Mouse (Mus musculus): Measurements from ENCODE around the gene Bcl2l13. TPM values are rescaled to one million over a fixed set of nuclear protein-coding genes. Genes with fewer than 3 reads are reported as not detected.
A peak's percentile ranks its signal among the peaks of the same experiment; 100 is the strongest.

The Bcl2l13 gene
- polyA plus RNA-seq, 1 experiment from 2014 or later: 23.4 TPM

DNA sequence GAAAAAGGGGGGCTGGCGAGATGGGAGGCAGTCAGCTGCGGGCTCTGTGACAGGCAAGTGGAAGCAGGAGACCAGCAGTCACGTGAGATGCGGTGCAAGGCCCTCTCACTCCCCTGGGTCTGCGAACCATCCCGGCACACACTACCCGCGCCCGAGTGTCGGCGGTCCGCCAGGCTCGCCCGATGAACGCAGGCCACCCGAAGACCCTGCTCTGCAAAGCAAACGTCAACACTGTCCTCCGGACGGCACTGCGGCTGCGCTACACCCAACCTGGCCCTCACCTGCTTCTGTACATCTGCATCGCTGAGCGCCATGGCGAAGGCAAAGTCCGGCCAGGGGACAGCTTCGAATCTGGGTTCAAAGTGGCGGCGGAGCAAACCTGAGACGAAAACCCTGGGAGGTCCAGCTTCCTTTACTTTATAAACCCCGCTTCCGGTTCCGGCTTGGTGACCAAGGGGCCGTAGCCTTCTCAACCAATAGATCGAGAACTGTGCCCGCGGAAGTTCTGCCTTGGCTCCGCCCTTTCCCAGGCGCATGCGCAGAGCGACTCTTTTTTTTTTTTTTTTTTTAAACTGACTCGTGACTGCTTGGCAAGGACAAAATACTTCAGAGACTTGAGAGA lies 13.6 kb upstream of the Bcl2l13 start, which contains the start of gene Atp6v1e1:
Gene Atp6v1e1 (minus strand): TSS at position 487 of the 622 bp plus-strand sequence.
- peak within 1 kb of the TSS; percentile 96 for H3K4me3 ChIP-seq (ENCODE audit: low read depth, low read length)
- H3K4me1 ChIP-seq (ENCODE audit: control insufficient read depth, insufficient read depth, low read length): peaks cover 24% of the 10 kb centered on the region
- no peaks in the 10 kb centered on the region for H3K27me3 ChIP-seq (ENCODE audit: control insufficient read depth, insufficient read depth, low read depth, low read length)
- peak within 1 kb of the TSS; percentile 86 for H3K9ac ChIP-seq (ENCODE audit: low read depth, low read length)
- peak within 1 kb of the TSS; percentile 89 for H3K27ac ChIP-seq (ENCODE audit: low read length)
- no peaks in the 10 kb centered on the region for H3K9me3 ChIP-seq (replicated peaks; ENCODE audit: control insufficient read depth, low read length, poor library complexity, severe bottlenecking)
- peaks cover 10% of the 10 kb centered on the region for H3K36me3 ChIP-seq (ENCODE audit: control insufficient read depth, insufficient read depth, low read length)
- WGBS: under 1% methylated on average over 41 of the region's 41 CpGs
- peak within 1 kb of the TSS; percentile 74 for H3K4me2 ChIP-seq (ENCODE audit: low read length)
- ATAC-seq: peak; percentile 97

DNA sequence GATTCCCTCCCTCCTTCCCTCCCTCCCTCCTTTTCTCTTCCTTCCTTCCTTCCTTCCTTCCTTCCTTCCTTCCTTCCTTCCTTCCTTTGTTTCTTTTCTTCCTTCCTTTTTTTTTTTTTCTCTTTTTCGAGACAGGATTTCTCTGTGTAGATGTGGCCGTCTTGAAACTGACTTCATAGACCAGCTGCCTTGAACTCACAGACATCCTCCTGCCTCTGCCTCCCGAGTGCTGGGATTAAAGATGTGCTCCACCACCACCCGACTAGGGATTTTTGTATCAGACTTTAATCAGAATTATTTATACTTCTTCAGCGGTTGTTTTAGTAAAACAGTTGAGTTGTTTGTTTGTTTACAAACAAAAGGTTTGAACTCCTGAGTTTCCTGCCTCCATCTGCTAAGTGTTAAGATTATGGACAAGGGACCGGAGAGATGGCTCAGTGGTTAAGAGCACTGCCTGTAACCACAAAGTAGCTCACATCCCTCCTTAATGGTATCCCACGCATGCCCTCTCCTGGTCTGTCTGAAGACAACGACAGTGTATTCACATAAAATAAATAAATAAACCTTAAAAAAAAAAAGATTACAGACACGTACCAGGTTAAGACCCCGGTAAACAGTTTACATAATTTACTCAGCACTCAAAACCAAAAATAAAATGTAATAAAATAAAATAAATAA lies 12.9 kb upstream of the Bcl2l13 start:
- no peak overlapping the region for H3K9ac ChIP-seq (ENCODE audit: low read depth, low read length)
- H3K36me3 ChIP-seq (ENCODE audit: control insufficient read depth, insufficient read depth, low read length): peaks cover 5% of the 10 kb centered on the region
- peak overlapping the region; percentile 49 for H3K4me2 ChIP-seq (ENCODE audit: low read length)
- ATAC-seq: peak; percentile 44; the same call in 1 of the 2 replicates
- H3K27ac ChIP-seq (ENCODE audit: low read length): peak overlapping the region; percentile 58
- peak overlapping the region; percentile 96 for H3K4me3 ChIP-seq (ENCODE audit: low read depth, low read length)
- H3K4me1 ChIP-seq (ENCODE audit: control insufficient read depth, insufficient read depth, low read length): peaks cover 24% of the 10 kb centered on the region
- H3K27me3 ChIP-seq (ENCODE audit: control insufficient read depth, insufficient read depth, low read depth, low read length): no peaks in the 10 kb centered on the region
- 64% methylated on average over 10 of the region's 10 CpGs for WGBS
- H3K9me3 ChIP-seq (replicated peaks; ENCODE audit: control insufficient read depth, low read length, poor library complexity, severe bottlenecking): no peaks in the 10 kb centered on the region

DNA sequence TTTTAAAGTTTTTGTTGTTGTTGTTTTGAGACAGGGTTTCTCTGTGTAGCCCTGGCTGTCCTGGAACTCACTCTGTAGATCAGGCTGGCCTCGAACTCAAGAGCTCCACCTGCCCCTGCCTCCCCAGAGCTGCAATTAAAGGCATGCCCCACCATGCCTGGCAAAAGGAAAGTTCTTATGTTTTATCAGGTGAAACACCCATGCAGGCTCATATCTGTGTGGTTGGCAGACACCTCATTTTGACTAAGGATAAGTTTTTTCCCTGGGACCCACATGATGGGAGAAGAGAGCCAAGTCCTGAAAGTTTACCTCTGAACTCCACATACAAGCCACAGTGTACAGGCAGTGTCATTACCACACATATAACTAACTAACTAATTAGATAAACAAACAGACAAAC lies 6.0 kb upstream of the Bcl2l13 start:
- H3K27ac ChIP-seq (ENCODE audit: low read length): no peak overlapping the region
- H3K27me3 ChIP-seq (ENCODE audit: control insufficient read depth, insufficient read depth, low read depth, low read length): peaks cover 3% of the 10 kb centered on the region; the same call in 1 of the 2 replicates
- ATAC-seq: no peak
- 64% methylated on average over 1 of the region's 1 CpGs for WGBS
- no peaks in the 10 kb centered on the region for H3K36me3 ChIP-seq (ENCODE audit: control insufficient read depth, insufficient read depth, low read length)
- no peak overlapping the region for H3K4me2 ChIP-seq (ENCODE audit: low read length)
- H3K4me3 ChIP-seq (ENCODE audit: low read depth, low read length): no peak overlapping the region
- no peaks in the 10 kb centered on the region for H3K9me3 ChIP-seq (replicated peaks; ENCODE audit: control insufficient read depth, low read length, poor library complexity, severe bottlenecking)
- H3K9ac ChIP-seq (ENCODE audit: low read depth, low read length): no peak overlapping the region
- no peaks in the 10 kb centered on the region for H3K4me1 ChIP-seq (ENCODE audit: control insufficient read depth, insufficient read depth, low read length)

DNA sequence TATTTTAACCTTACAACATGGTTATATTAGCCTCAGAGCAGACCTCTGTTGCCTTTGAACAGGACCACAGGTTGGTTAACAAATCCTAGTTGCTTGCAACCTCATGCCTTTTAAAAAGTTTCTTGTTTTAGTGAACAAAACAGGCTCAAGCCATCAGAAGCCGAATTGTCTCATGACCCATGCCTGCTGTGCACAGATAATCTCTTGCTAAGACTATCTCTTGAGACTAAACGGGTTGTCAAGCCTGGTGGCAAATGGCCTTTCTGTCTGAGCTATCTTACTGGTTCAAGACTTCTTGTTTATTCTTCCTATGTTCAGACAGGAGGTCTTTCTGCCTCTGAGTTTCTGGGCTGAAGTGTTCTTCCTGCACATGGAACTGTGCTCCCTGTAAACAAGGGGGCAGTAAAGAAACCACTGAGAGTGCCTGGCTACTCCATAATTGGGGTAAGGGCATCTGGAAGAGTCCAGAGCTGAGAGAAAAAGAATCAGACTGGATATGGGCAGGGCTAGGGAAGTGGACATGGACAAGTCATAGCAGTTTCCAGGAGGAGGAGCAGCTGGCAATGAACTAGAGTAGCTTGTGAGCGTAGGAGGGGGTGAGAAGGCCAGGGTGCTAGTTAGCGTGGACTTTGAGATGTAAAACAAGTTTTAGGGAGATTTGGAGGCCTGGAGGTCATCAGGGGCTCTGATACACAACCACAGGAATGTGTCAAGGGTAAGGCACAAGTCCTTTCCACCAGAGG lies 5.0 kb upstream of the Bcl2l13 start:
- no peak for ATAC-seq

DNA sequence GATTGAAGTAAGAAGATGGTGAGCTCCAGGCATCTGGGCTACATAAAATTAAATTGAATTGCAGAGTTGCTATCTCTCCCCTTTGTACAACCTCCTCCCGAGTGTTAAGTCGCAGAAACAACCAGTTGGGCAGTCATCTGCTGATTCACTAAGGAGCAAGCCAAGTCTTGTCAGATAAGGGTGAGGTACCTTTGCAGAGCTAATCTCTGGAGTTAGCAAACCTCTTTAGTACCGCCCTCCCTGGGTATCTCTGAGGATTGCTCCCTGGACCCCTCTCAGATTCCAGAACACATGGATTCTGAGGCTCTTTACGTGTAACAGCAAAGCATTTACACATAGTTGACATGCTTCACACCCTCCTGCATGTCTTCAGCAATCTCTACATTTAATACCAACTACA lies 3.9 kb upstream of the Bcl2l13 start:
- peaks cover 3% of the 10 kb centered on the region; the same call in 1 of the 2 replicates for H3K27me3 ChIP-seq (ENCODE audit: control insufficient read depth, insufficient read depth, low read depth, low read length)
- no peak overlapping the region for H3K9ac ChIP-seq (ENCODE audit: low read depth, low read length)
- no peak for ATAC-seq
- 76% methylated on average over 4 of the region's 4 CpGs for WGBS
- no peaks in the 10 kb centered on the region for H3K9me3 ChIP-seq (replicated peaks; ENCODE audit: control insufficient read depth, low read length, poor library complexity, severe bottlenecking)
- H3K4me1 ChIP-seq (ENCODE audit: control insufficient read depth, insufficient read depth, low read length): peaks cover 3% of the 10 kb centered on the region
- no peak overlapping the region for H3K27ac ChIP-seq (ENCODE audit: low read length)
- H3K36me3 ChIP-seq (ENCODE audit: control insufficient read depth, insufficient read depth, low read length): no peaks in the 10 kb centered on the region
- H3K4me2 ChIP-seq (ENCODE audit: low read length): no peak overlapping the region
- H3K4me3 ChIP-seq (ENCODE audit: low read depth, low read length): no peak overlapping the region

More for the DNA sequence above, 5.0 kb upstream of the Bcl2l13 start:
- WGBS: 65% methylated on average over 4 of the region's 4 CpGs
- Histone ChIP-seq H3K9ac (ENCODE audit: low read depth, low read length) (no peak overlapping the region), H3K4me1 (ENCODE audit: control insufficient read depth, insufficient read depth, low read length) (no peaks in the 10 kb centered on the region), H3K27me3 (ENCODE audit: control insufficient read depth, insufficient read depth, low read depth, low read length) (peaks cover 3% of the 10 kb centered on the region; the same call in 1 of the 2 replicates), H3K4me3 (ENCODE audit: low read depth, low read length) (no peak overlapping the region), H3K36me3 (ENCODE audit: control insufficient read depth, insufficient read depth, low read length) (no peaks in the 10 kb centered on the region), H3K27ac (ENCODE audit: low read length) (no peak overlapping the region), H3K9me3 (replicated peaks; ENCODE audit: control insufficient read depth, low read length, poor library complexity, severe bottlenecking) (no peaks in the 10 kb centered on the region), H3K4me2 (ENCODE audit: low read length) (no peak overlapping the region)

DNA sequence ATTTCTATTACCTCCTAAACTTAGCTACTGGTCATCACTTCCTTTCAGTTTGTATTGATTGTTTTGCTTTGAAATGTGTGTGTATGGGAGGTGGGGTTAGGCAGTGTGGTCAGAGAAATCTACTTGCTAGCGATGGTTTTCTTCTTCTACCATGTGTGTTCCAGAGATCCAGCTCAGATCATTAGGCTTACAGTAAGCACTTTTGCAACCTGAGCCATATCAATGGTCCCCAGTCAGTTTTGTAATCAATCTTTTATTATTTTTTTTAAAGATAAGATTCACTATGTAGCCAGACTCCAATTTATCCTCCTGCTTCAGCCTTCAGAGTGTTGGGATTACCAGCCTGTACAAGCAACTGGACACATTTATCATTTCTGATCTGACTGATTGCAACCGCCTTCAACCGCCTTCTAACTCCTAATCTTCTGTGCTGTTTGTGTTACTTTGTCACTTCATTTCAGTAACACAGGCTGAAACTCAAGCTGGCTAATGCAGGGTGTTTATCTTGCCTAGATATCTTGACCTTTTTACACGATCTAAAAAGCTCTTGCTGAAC lies 1.2 kb upstream of the Bcl2l13 start:
- no peaks in the 10 kb centered on the region for H3K9me3 ChIP-seq (replicated peaks; ENCODE audit: control insufficient read depth, low read length, poor library complexity, severe bottlenecking)
- peaks cover 3% of the 10 kb centered on the region; the same call in 1 of the 2 replicates for H3K27me3 ChIP-seq (ENCODE audit: control insufficient read depth, insufficient read depth, low read depth, low read length)
- 87% methylated on average over 4 of the region's 4 CpGs for WGBS
- no peak overlapping the region for H3K9ac ChIP-seq (ENCODE audit: low read depth, low read length)
- no peak for ATAC-seq
- no peak overlapping the region for H3K4me2 ChIP-seq (ENCODE audit: low read length)
- H3K4me1 ChIP-seq (ENCODE audit: control insufficient read depth, insufficient read depth, low read length): peaks cover 9% of the 10 kb centered on the region
- H3K4me3 ChIP-seq (ENCODE audit: low read depth, low read length): no peak overlapping the region
- no peak overlapping the region for H3K27ac ChIP-seq (ENCODE audit: low read length)
- peaks cover 2% of the 10 kb centered on the region; the same call in 1 of the 2 replicates for H3K36me3 ChIP-seq (ENCODE audit: control insufficient read depth, insufficient read depth, low read length)

DNA sequence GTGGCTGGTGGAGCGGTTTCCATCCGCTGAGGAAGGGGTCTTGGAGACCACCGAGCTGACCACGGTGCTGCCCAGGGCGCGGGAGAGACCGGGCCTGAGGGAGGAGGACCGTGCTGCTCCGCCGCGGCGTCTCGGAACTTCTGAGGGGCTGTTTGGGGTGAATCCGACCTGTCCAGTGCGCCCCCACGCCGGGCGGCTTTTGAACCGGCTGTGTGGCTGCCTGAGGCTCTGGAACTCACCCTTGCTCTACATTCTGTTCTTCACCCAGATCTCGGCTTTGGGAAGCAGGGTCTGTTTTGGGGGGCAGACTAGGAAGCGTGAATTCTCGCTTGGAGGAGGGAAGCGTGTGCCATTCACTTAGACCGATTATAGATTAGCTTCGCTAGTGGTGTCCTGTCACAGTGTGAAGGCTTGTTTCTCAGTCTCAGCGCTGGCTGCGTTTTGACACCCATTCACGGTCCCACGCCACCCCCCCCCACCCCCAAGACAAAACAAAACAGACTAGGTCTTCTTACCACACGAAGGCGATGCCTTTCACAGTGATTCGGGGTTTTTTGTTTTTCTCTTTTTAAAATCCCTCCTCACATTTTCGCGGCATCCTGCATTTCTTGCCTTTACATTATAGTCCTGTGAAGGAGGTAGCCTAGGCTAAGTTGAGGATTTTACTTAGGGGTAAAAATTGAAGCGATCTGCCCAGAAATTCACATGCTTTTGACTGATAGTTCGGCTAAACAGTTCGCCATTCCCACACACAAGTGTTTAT lies 558 bp downstream of the Bcl2l13 start:
- Histone ChIP-seq H3K9me3 (replicated peaks; ENCODE audit: control insufficient read depth, low read length, poor library complexity, severe bottlenecking) (no peaks in the 10 kb centered on the region), H3K36me3 (ENCODE audit: control insufficient read depth, insufficient read depth, low read length) (peaks cover 2% of the 10 kb centered on the region), H3K27ac (ENCODE audit: low read length) (peak overlapping the region; percentile 96), H3K4me3 (ENCODE audit: low read depth, low read length) (peak overlapping the region; percentile 91), H3K27me3 (ENCODE audit: control insufficient read depth, insufficient read depth, low read depth, low read length) (no peaks in the 10 kb centered on the region), H3K9ac (ENCODE audit: low read depth, low read length) (peak overlapping the region; percentile 99), H3K4me1 (ENCODE audit: control insufficient read depth, insufficient read depth, low read length) (peaks cover 9% of the 10 kb centered on the region), H3K4me2 (ENCODE audit: low read length) (peak overlapping the region; percentile 80)
- ATAC-seq: peak; percentile 87
- 4% methylated on average over 37 of the region's 37 CpGs for WGBS

DNA sequence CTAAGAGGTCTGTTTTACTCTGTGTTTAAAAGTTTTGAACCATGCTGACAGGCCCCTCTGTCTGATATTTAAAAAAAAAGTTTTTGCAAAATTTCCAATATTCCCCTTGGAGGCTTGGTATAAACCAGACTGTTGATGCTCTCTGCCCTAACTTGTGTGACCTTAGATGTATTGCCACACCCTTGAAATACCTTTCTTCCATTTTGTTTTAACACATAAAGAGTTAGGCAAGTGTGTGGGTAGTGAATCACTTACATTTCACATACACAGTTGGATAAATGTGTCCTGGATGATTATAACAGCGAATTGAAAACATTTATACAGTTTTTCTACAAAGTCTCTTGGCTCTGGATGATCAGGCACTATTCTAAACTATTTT lies 1.1 kb downstream of the Bcl2l13 start:
- peaks cover 2% of the 10 kb centered on the region for H3K36me3 ChIP-seq (ENCODE audit: control insufficient read depth, insufficient read depth, low read length)
- no peaks in the 10 kb centered on the region for H3K9me3 ChIP-seq (replicated peaks; ENCODE audit: control insufficient read depth, low read length, poor library complexity, severe bottlenecking)
- H3K4me1 ChIP-seq (ENCODE audit: control insufficient read depth, insufficient read depth, low read length): peaks cover 9% of the 10 kb centered on the region
- peak overlapping the region; percentile 91 for H3K4me3 ChIP-seq (ENCODE audit: low read depth, low read length)
- peak overlapping the region; percentile 99; the same call in 1 of the 2 replicates for H3K9ac ChIP-seq (ENCODE audit: low read depth, low read length)
- no peak for ATAC-seq
- 78% methylated on average over 1 of the region's 1 CpGs for WGBS
- H3K27me3 ChIP-seq (ENCODE audit: control insufficient read depth, insufficient read depth, low read depth, low read length): no peaks in the 10 kb centered on the region
- H3K4me2 ChIP-seq (ENCODE audit: low read length): peak overlapping the region; percentile 80
- H3K27ac ChIP-seq (ENCODE audit: low read length): no peak overlapping the region

Measured in midbrain, embryonic 16.5 days (tissue).